Mouse (Mus musculus): ENCODE data around the gene Lmbr1.
"Not testable (repeated sequence)": the region's sequence is repeated elsewhere in the genome, so short reads cannot be mapped to it uniquely, and the experiment has no call there.

Lmbr1 gene

DNA sequence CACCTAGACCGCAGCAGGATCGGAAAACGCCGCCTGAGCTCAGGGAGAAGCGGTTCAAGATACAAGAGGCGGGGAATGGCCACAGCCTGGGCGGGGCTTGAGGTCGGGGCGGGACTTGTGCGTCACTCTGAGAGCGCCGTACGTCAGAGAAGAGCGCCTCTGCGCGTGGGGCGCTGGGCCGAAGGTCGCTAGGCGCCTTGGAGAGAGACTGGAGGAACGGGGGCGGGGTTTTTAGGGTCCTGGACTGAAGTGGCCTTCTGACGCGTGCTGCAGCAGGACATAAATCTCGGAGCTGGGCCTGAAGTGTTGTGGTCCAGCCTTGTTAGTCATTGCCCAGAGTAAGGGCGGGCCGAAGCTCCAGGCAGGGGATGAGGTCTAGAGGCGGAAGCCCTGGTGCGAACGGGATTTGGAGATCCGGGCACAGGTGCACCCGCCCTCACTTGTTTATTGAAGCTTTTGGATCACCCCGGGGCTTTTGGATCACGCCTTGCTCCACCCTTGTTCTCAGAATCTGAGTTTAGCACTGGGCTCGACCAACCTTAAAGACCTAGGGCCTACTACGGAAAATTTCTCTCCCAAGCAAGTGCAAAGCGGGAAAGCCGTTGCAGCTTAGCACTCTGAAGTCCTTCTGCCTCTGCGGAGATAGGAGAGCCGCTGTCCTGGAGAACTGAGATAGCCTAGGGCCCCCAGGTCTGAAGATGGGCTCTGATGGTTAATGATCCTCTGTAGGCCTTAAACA is at the start of gene Lmbr1:
Lmbr1 (minus strand) TSS at position 93 of the 739 bp plus-strand sequence.
- DNase-seq = peak; percentile 95

- DNase-seq = not testable (repeated sequence)
These were observed 45.1 kb upstream of the Lmbr1 start for GRCm38 (mm10) chr5:29423330-29423729.

GRCm38 (mm10) chr5:29413041-29413440 is 34.9 kb upstream of the Lmbr1 start:
- DNase-seq = no peak

DNA sequence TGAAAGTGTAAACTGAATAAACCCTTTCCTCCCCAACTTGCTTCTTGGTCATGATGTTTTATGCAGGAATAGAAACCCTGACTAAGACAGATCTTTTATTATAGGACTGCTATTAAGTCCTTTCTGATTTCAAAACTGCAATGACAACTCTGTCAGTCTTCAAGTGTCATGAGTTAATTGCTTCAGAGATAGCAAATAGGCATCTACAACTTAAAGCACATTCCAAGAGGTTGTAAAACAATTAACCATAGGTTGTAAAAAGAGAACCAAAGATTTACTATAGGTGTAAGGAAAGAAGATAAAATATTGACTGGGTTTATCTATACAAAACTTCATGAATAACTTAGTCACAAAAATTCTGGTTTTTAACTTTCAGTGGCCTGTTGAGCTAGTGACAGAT is 32.7 kb upstream of the Lmbr1 start:
- no peak for DNase-seq

- no peak for DNase-seq
These were observed 20.2 kb upstream of the Lmbr1 start for GRCm38 (mm10) chr5:29398427-29398826.

- peak; percentile 87 for DNase-seq
These were observed 11.0 kb upstream of the Lmbr1 start for GRCm38 (mm10) chr5:29388944-29389765.

DNA sequence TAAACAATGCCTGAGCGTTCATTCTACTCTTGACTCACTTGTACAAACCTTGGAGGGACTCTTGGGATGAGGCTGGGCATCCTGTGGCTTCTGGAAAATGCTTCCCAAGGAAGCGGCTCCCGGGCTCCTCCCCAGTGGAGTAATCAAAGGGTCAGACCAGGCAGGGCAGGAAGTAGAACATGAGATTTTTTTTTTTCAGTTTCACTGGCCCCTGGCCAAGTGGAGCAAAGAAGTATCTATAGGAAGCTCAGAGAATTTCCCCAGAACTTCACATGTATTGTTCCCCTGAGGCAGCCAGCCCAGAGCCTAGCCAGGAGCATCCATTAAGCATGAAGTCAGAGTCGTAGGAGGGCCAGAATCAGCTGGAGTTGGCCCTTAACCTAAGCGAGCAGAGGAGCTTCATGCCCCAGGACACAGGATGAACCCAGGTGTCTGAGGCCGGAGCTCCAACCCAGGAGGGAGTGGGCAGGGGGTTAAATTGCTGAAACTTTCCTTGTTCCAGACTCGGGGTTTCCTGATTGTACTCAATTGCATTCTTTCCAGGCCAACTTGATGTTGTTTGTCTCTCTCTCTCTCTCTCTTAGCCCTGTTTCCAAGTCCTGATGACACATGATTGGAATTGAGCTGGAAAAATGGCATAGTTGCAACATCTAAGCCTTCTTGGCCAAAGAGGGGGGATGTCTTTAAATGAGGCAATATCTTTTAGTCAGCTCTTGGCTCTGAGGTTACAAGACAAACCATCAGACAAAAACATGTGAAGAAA is 10.2 kb upstream of the Lmbr1 start:
- DNase-seq = peak; percentile 17

GRCm38 (mm10) chr5:29387591-29387990 is 9.4 kb upstream of the Lmbr1 start:
- DNase-seq = no peak

DNA sequence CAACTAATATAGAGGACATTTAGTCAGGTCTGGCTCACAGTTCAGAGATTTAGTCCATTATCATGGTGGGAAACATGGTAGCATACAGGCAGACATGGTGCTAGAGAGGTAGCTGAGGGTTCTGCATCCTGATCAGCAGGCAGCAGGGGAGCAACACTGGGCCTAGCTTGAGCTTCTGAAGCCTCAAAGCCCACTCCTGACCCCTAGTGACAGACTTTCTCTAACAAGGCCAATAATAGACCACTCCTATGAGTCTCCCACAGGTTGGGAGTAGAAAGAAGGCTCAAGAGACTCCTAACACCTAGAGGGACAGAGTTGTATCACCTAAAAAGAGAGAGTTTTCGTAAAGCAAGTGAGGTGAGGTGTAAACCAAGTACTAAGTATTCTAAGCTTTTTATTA is 4.6 kb upstream of the Lmbr1 start:
- no peak for DNase-seq

- DNase-seq = no peak
These were observed 1.9 kb upstream of the Lmbr1 start for GRCm38 (mm10) chr5:29380091-29380490.

DNA sequence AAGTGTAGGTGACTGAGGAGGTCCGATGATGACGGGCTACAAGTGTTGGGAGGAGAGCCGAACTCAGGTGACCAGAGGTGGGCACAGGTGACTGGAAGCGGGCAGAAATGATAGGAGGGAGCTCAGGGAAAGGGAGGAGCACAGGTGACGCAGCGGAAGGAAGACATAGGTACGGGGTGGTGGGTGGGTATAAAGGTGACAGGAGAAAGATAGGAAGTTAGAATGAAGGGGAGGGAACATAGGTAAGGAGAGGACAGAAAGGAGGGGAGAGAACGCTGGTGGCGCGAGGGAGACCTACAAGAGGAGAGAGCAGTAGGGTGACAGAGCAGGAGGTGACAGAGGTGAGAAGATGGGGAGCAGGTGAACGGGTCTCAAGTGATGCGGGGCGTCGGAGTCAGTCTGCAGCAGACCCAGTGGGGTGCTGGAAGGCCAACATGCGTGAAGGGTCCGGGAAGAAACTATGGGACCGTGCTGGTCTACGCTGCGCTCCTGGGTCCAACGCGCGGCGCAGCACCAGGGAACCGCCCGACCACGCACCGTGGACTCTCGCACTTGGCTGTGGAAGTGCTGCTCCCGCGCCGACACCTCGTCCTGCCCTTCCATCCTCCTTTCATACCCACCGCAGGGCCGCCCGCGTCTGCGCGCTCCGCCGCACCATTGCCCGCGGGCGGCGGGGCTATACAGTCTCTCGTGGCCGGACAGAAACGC is 446 bp downstream of the Lmbr1 start:
- peak; percentile 36 for DNase-seq

DNA sequence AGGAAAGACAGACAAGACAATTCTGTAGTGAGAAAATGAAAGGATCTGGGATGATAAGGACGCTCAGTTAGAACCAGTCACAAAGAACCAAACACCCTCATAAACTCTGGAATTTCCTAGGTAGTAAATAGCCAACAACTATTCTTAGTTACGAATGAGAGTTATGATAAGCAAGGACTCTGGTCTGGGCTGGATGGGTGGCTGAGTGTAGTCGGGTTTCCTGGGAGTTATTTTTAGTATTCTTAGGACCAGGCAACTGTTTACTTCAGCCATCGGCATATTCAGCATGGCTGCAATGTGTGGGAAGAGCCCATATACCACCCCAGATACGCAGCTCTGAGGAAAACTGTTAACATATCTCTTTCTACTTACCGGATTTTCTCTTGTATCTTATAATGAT is 14.7 kb downstream of the Lmbr1 start:
- DNase-seq = no peak

DNA sequence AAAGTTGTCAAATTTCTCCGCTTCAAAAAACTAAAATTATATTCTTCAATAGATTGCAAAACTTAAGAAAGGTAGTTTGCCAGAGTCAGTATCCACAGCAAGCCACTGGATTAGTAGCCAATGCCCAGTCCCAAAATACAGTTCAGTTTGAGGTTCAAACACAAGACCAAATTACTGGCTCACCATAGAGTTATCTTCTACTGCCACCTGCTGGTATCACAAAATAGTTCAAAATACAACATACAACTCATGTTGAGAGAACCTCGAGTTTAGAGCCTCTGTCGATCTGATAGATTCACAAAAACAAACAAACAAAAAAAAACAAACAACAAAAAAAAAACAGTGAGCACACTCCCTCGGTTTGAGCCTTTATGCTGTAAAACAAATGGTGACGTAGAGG is 42.4 kb downstream of the Lmbr1 start:
- no peak for DNase-seq

DNA sequence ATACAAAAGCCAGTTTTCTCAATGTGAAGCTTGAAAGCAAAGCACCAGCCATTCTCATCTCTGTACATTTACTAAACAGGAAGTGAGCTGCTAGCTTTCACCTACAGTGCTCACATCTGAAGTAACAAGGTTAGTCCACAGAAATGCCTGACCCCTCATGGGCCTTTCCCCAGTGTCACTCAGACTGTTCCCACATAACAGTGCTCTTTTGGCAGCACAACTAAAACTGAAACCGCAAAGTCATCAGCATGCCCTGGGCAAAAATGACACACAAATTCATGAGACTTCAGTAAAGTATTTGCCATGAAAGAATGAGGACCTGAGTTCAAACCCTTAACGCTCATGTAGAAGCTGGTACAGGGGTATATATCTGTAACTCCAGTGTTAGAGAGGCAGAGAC is 55.7 kb downstream of the Lmbr1 start:
- no peak for DNase-seq

GRCm38 (mm10) chr5:29309191-29309590 is 69.0 kb downstream of the Lmbr1 start:
- no peak for DNase-seq

GRCm38 (mm10) chr5:29293194-29293593 is 85.0 kb downstream of the Lmbr1 start:
- DNase-seq = peak; percentile 71

DNA sequence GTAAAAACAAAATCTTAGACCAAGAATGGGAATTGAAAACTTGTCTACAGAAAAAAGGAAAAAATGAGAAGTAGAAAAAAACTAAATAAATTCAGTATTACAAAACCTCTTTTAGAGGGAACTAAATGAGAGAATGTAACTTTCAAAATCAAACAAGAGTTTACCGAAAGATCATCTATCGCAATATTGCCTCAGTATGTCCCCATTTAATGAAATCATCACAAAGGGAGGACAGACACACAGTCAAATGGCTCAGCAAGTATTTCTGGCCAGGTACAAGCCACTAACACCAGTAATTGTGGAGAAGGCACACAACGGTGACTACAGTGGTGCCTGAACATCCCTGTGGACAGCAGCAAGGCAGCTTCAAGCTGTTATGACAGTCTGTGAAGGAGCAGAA is 88.1 kb downstream of the Lmbr1 start:
- no peak for DNase-seq

- DNase-seq = no peak
These were observed 88.5 kb downstream of the Lmbr1 start for GRCm38 (mm10) chr5:29289703-29290102.

DNA sequence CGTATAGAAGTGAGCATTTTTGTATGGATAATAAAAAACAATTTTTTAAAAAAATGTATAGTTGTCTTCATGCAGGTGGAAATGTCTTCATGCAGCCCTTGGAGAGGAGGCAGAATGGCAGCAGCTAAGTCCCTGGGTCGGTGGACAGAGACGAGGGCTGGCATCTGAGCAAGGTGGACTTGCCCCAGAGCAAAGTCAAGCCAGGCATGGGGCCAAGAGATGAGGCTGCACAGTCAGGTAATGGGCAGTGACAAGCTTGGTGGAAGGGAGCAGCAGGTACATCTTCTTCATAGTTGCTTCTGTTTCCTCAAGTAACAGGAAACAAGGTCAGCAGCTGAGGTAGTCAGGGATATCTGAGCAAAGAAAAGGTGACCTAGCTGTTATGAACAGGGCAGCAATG is 97.1 kb downstream of the Lmbr1 start:
- DNase-seq = no peak

- peak; percentile 21 for DNase-seq
These were observed 103.4 kb downstream of the Lmbr1 start for GRCm38 (mm10) chr5:29274746-29275145.

GRCm38 (mm10) chr5:29273426-29273825 is 104.8 kb downstream of the Lmbr1 start:
- DNase-seq = no peak

DNA sequence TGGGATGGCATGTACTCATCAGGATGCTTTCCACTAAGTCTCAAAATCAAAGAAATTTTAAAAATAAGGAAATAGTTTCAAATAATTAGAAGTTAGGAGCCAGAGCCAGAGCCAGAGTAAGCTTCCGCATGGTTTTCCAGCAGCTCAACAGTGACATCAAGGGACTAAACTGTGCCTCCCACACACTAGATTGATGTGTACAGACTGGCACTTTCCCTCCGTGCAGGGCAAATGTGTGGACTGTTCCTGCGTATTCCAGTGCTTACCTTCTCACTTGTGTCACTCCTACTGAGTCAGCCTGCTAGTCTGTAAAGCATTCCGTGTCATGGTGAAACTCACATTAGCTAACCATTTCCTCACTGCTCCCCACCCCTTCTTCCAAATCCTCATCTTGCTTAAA is 107.3 kb downstream of the Lmbr1 start:
- no peak for DNase-seq

DNA sequence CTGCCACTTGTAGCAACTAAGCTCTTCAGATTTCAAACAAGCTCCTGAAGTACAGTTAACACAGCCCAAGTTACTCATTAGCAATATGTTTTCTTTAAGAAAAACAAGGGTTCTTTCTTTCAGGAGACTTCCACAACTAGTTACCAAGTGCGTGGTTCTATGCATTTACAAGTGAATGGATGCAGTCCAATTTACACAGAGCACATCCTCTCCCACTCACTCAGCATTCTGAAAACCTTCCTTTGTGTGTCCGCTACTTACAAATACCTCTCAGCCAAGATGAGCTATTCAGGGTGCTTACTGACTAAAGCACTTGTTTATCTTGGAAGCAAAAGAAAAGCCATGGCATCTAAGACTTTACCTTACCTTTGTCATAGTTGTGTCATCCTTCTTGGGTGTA is 124.3 kb downstream of the Lmbr1 start:
- no peak for DNase-seq
